Mouse (Mus musculus): Measurements from ENCODE around the gene Sdc3. TPM values are rescaled to one million over a fixed set of nuclear protein-coding genes. Genes with fewer than 3 reads are reported as not detected.

Sdc3 gene
- polyA plus RNA-seq, 1 experiment = 36.9 TPM

DNA sequence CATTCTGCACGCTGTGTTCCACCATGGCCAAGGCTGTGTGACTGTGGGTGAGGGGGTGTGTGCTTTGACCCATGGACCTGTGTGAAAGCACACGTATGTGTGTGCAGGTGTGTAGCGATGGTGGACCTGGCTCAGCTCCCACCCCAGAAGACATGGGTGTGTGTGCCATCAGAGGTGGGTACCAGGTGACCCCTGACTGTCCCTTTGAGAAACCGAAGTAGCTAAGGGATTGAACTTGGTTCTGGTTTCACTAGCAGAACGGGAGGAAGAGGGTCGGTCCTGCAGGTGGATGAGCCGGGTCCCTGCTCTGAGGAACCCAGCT lies 804 bp downstream of the Sdc3 start:
- DNase-seq (ENCODE audit: low read depth) = no peak

DNA sequence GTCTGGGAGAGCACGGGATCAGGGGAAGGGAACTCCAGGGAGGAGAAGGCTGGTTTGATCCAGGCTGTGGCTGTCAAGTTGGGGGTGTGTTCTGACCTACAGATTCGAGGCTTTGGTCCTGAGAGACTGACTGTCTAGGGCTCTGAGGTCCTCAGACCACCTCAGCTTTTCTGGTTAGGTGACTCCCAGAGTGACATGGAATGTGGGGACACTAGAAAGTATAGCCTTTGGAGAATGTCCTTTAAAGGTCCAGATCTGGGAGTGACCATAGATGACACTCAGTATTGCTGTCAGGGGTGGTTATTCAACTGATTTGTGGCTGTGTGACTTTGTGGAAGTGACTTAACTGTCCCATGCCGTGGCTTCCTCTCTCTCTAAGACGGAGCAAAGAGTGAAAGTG lies 2.4 kb downstream of the Sdc3 start:
- DNase-seq (ENCODE audit: low read depth) = no peak

DNA sequence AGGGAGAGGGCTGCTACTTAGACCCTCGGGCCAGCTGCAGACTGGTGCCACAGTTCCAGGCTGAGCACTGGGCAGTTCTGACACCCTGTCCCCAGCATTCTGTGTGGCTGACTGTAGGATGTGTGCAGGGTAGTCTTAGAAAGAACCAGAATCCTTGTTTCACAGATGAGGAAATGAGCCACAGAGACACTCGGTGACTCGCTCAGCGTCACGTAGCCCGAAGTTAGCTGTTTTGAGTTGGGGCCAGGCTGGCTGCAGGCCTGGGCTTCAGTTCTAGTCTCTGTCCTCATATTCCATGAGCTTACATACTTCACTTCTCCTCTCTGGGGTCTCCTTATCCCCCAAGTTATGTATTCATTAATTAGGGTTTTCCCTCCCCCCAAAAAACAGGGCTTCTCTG lies 3.6 kb downstream of the Sdc3 start:
- DNase-seq (ENCODE audit: low read depth) = no peak

DNA sequence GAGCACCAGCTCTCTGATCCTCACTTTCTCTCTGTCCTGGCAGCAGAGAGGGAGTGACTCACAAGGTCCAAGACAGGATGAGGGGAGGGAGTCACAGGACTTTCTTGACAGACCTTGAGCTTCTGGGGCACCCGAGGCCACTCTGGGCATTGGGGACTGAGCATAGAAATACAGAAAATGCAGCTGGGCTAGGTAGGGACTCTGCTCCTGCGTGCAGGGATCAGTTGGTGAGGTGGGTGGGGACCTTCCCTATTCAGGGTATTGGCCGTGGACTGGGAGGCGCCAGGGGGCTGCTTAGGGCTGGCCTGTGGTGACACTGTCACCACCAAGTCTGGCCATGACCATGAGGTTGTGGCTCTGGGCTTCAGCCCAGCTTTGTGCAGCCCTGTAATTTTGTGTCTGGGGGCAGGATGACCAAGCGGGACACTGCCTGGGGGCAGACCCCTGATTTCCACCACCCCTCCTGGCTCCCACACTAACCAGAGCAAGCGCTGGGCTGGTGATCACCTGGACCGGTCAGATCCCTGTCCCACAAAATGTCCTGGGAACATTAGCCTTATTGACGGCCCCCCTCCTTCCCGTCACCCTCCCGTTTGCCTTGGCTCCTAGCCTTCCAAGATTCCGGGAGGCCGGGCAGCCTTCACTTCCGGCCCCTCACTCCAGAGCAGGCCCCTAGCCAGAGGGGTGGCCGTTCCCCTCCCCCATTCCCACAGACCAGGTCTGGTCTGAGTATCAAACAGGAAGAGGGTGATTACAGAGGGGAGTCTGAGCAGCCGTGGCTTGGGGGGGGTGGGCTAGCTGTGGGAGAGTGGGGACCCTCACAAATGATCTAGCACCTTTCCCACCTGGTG lies 5.1 kb downstream of the Sdc3 start:
- DNase-seq (ENCODE audit: low read depth) = no peak

DNA sequence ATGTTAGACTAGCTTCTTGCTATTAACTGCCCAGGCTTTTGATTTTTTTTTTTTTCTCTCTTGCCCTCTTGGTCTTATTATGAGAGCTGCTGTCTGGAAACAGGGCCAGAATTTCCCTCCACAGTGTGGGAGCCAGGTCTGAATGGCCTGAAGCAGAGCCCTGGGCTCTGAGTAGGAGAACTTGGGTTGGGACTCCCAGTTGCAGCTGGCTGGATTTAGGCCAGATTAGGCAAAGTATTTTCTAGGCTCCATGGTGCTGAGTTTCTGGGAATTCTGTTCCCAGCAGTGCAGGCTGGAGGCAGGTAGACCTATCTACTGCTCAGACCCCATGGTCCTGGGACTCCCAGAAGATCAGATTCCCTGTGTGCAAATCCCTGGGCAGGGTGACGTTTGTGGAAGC lies 6.1 kb downstream of the Sdc3 start:
- no peak for DNase-seq (ENCODE audit: low read depth)

DNA sequence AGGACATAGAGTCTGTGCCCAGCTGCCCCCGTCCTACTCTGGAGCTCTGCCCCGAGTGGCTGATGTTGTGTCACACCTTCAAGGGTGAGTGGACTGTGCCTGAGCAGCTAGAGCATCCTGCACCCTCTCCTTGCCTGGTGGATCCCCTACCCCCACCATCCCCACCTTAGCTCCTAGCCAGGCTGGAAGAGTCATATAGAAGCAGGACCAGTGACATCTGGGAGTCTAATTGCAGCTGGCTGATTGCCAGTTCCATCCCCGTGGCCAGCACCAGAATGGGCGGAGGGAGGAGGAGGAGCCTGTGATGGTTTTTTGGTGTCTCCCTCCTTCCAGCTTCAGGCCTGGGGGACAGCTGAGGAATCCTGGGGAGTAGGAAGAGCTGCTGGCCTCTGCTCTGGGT lies 6.8 kb downstream of the Sdc3 start:
- DNase-seq (ENCODE audit: low read depth) = no peak

DNA sequence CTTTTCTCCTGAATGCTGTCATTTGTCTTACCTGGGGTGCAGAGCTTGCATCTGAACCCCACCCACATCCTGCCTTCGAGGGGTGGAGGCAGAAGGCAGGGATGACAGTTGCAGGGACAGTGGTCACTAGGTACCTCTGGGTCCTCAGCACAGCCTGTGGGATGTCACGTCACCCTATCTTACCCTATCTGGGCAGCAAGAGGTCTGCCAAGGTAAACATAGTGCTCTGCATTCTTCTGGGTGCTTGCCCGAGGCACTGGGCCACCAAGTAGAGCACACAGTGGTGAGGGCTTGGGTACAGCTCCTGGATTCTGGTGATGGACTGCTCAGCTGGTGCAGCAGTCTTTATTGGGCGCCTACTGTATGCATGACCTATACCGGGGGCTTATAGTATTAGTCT lies 7.2 kb downstream of the Sdc3 start:
- DNase-seq (ENCODE audit: low read depth) = no peak

DNA sequence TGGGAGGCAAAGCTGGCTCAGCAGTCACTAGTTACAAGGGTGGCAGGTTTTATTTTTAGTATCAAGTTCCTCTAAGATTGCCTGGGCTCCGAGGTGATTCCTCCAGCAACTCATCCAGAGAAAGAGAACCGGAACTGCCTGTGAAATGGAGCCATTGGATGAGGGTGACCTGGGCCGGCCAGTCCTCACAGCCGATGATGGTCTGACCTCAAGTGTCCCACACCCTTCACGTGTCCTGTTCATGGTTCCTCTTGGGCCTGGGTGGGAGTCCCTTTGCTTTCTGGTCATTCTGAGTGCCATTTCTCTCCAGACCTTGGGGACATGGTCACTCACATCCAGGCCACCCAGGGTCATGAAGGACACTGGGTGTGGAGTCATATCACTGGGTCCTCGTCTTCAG lies 7.8 kb downstream of the Sdc3 start:
- DNase-seq (ENCODE audit: low read depth) = no peak

DNA sequence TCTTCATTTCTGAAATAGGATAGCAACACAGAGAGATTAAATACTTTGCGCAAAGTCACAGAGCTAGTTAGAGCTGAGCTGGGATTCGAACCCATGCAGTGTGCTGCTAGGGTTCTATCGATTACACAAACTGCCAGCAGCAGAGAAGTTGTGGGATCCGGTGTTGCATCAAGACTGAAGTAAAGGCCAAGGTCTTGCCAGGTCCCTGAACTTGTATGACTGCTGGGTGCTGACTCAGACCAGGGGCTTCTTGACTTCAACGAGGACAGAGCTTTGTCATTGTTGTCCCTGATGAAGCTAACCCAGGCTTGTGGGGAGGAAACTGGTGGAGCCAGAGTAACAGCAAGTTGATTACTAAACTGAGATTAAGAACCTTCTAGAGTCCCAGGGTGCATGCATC lies 8.9 kb downstream of the Sdc3 start:
- DNase-seq (ENCODE audit: low read depth) = no peak

DNA sequence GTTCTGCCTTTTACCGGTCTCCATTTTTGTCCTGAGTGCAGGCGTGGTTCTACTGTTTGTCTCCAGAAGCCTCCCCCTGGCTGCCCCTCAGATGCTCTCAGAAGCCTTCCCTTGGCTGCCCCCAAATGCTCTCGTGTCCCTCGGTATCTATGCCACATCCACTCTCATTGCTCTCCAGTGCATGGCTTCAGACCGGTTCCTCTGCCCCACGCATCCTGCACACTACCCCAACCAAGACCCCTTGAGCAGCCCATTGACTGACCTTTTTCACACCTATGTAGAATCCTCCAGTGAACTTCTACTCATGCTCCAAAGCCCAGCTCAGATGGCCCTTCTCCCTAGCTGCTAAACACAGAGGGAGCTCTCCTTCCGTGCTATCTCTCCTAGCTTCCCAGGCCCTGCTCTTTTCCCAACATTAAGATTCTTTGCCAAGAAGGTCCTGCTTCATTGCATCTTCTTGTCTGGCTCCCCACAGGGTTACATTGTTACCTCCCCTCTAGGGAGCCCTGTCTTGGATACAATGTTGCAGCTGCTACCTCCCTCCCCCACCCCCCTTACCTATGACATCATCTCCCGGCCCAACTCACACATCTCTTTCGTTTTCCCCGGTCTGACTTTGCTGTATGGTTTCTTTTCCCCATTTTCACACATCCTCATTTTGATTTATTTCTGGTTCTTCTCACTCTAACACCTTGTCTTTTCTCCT lies 9.4 kb downstream of the Sdc3 start:
- DNase-seq (ENCODE audit: low read depth) = no peak

DNA sequence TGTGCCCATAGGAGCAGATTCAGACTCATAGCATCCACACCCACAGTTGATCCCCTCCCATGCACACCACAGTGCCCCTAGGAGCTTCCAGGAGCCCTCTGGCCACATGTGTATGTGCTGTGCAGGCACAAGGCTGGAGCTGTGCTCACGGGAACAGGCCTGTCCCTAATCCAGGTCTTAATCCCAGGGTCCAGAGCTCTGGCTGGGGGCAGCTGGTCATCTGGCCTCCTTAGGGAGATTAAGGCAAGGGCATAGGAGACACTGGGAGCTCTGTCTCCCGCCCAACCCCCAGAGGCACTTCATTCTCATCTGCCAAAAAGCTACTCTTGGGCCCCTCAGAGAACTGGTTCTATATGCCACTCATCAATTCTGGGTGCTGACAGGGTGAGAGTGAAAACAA lies 11.3 kb downstream of the Sdc3 start:
- no peak for DNase-seq (ENCODE audit: low read depth)

DNA sequence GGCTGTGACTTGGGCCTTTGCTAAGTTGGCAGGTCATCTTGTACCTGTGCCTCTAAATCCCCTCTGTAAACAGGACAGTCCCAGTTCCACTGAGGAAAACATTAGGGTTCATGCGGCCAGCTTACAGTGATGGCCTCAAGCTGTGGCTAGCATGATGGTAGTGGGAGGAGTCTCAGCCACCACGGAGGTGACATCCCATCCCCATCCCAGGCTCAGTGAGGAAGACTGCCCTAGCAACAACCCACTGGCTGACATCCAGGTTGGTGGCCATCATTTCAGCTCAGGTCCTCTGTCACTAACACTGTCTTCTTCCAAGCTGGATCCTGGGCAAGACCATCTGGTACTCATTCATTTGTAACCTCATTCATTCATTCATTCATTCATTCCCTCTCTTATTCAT lies 12.0 kb downstream of the Sdc3 start:
- DNase-seq (ENCODE audit: low read depth) = no peak

DNA sequence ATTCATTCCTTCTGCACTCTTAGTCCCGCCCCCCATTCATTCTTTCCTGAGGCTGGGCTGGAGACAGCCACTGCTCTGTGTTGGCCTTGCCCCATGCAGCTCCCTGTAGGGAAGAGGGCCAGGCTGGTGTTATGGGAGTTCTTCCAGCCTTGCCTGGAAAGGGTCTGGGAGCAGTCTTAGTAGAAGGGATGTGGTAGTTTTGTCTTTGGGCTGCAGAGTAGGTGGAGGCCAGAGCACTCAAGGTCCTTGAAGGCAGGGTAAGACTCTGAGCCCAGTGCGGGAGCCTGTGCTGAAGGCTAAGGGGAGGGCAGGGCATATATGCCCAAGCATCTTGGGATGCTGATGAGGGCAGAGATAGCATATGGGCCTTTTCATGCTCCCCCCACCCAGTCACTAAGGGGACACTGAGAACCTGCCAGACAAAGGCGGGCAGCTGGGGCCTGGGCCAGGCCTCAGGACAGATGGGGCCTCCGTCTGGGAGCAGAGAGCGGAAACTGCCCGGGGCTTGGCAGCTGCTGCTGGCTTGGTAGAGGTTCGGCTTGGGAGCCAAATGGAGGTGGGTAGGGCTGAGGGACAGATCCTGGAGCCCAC lies 12.5 kb downstream of the Sdc3 start:
- DNase-seq (ENCODE audit: low read depth) = no peak

DNA sequence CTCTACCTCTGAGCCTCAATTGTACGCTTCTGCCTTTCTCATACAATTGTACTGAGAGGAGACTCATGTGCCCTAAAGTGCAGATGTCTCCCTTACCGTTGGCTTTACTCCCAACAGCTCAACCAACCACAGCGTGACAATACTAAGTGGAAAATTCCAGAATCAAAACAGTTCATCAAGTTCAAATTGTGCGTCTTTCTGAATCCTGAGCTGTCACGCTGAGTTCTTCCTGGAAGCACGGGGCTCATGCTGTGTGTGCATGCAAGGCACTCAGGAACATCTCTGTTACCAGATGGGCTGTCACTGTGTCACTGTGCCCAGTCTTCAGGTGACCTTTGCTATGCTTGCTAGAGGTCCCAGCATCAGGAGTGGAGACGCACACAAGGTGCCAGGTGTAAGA lies 13.4 kb downstream of the Sdc3 start:
- no peak for DNase-seq (ENCODE audit: low read depth)

DNA sequence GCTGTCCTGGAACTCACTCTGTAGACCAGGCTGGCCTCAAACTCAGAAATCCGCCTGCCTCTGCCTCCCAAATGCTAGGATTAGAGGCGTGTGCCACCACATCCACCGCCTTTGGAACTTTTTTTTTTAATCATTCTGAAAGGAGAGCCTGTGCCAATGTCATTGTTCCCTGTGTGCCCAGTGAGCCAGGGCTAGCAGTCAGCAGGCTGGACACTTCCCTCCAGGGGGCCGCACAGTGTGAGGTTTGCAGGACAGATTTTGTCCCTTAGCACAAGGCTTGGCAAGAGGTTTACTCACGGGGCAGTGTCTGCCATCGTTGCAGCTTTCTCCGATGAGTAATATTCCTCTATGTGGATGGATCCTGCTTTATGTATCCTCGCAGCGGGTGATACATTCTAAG lies 14.4 kb downstream of the Sdc3 start:
- no peak for DNase-seq (ENCODE audit: low read depth)

DNA sequence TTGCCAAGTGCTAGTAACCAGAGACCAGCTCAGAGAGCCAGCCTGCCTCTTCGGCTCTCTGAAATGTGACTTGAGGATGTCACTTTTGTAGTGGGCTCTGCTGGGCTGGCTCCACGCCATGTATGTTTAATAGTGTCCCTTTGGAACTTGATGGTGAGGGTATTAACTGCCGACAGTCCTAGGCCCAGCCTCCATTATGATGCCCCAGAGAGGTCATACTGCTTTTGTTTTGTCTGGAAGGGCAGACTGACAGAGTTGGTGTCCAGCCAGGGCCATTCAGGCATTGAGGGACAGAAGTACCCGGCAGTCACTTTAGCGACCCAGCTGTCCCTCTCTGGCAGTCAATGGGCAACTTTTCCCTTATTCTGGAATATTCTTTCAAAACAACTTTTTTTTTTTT lies 17.4 kb downstream of the Sdc3 start:
- DNase-seq (ENCODE audit: low read depth) = no peak

DNA sequence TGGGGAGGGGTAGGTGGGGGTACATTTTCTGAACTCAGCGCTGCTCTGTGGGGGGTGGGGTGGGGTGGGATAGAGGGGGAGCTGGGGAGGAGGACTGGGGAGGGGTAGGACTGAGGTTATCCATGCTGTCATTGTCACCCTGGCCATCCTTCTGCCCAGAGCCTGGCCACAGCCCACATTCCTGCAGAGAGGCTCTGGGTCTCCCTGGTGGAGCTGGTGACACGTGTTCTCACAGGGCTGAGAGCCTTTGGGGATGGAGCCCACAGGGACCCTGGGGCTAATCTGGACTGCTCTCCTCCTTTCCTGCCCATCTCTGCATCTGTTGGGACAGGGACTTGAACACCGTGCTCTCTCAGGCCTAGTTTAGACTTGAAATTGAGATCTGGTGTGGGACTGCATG lies 18.5 kb downstream of the Sdc3 start:
- DNase-seq (ENCODE audit: low read depth) = no peak

DNA sequence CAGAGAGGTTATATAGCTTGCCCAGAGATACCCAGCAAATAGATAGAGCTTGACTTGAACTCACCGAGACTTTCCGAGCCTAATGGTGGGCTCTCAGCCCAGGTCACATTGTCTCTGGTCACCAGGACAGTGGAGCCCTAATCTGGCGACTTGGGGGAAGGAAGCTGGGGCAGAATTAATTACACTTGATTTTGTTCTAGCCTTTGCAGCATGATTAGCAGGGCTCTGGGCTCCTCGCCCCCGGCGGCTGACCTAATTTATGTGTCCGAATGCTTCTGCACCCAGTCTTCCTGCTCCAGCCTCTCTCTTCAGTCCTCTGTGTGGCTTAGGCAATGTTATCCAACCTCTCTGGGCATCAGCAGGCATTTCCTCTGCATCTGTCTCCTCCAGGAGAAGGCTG lies 19.0 kb downstream of the Sdc3 start:
- DNase-seq (ENCODE audit: low read depth) = no peak

DNA sequence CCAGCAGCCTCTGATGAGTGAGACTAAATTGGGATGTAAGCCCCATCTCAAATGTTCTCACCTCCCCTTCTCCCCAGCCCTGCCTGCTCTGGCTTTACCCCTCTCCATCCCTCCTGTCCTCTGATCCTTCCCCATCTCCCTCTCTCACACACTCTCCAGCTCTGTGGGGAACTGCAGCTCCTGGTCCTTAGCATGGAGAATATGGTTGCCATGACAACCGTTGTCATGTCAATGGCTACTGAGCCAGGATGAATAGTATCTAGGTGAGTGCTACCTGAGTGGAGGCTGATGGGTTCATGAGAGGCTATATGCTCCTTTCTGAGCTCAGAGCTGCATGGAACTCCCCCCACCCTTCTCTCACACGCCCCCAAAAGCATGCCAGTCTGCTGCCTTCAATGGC lies 21.6 kb downstream of the Sdc3 start:
- DNase-seq (ENCODE audit: low read depth) = no peak

DNA sequence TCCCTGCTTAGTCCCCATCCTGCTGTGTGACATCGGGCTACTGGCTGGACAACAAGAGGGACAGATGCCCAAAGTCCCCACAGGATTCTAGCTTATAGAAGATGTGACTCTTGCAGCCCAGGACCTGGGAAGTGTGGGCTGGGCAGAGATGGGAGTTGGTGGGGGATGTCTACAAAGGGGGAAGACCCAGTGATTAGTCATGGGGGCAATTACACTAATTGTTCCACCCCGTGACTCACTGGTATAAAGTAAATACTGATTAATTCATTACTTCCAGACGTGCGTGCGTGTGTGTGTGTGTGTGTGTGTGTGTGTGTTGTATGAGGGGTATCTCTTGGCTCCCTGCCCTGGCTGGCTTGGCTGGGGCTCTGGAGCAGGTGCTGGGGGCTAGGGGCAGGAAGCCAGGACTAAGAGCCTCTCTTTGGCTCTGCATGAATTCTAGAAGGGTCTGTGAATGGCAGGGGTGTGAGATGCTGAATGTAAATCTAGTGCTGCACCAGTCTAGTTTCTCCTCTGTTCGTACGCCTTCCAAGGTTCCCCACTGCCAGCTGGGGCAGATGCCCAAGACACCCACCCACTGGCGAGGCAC lies 22.5 kb downstream of the Sdc3 start:
- no peak for DNase-seq (ENCODE audit: low read depth)

DNA sequence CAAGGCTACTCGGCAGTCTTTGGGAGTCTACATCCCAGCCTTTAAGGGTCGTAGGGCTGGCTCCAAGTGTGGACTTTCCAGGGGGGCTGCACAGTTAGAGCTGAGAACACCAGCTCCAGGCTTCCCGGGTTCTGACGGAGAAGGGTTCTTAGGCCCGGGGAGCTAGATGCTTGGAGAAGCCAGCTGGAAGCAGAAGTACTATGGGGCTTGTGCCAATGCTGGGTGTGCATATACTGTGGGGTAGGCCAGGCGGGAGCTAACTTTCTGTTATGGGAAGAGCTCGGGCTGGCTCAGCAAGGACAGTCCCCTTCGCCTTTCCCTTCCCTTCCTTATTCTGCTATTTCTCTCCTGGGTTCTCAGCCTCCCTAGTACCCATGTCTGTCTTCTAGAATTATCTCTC lies 23.5 kb downstream of the Sdc3 start:
- DNase-seq (ENCODE audit: low read depth) = no peak

DNA sequence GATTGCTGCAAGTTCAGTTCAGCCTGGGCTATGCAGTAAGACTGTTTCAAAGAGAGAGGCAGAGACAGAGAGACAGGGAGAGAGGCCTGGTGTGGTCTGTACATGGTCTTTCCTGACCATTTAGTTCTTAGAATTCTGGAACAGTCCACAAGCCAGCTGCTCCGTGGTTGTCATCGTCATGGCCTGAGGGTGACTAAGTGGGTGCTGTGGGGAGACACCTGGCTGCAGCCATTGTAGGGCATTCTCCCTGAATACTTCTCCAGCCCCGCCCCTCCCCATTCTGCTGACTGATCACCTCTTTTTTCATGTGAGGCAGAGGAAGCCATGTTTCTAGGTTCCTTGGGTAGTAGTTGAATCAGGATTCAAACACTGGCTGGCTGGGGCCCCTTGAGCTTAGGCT lies 27.5 kb downstream of the Sdc3 start:
- no peak for DNase-seq (ENCODE audit: low read depth)

All from gonadal fat pad, adult 2 months (tissue).